Mouse (Mus musculus) olfactory bulb, adult 2 months (tissue): ENCODE measurements around the gene Trmt2b.

Source experiments
- CTCF ChIP-seq: fragments of 200-500 bp; IDR thresholded peaks from 2 replicates; pipeline ENCODE4 v1.5.1; 2012; ENCODE audit warnings: low read depth, mild to moderate bottlenecking, low read length, moderate library complexity; ENCODE audit not compliant: insufficient read depth
- POLR2A ChIP-seq: fragments of 200-500 bp; IDR thresholded peaks from 2 replicates; pipeline ENCODE4 v1.6.1; 2012; ENCODE audit warnings: mild to moderate bottlenecking, low read depth, low read length, moderate library complexity; ENCODE audit not compliant: insufficient read depth

- no peak for TF ChIP-seq CTCF
- TF ChIP-seq POLR2A = no peak
These were observed 8.3 kb upstream of the Trmt2b start for GRCm38 (mm10) chrX:134285102-134285501.
